Mouse (Mus musculus) ES-E14 (cell line): ENCODE results near the gene Dlx5. TPM values are rescaled to one million over a fixed set of nuclear protein-coding genes. Genes with fewer than 3 reads are reported as not detected.

Experiments
- DNase-seq: peaks from one replicate; pipeline ENCODE4 v3.0.0-alpha.2; 2013; ENCODE audit warnings: low read depth, low spot score
- H3K27ac ChIP-seq: 2 replicates; pipeline ENCODE4 v1.5.1; 2012; ENCODE audit warnings: low read depth, mild to moderate bottlenecking, low read length, moderate library complexity, mixed read lengths; ENCODE audit not compliant: poor library complexity, insufficient read depth, severe bottlenecking
- H3K36me3 ChIP-seq: 2 replicates; pipeline ENCODE4 v1.6.1; 2012; ENCODE audit warnings: mild to moderate bottlenecking, low read length, moderate library complexity, mixed read lengths; ENCODE audit not compliant: control insufficient read depth, poor library complexity, insufficient read depth, severe bottlenecking
- H3K4me1 ChIP-seq, 2 experiments: fragments of 150-350 bp in 1 of 2; sonication (generic) in 1 of 2; 2 replicates each; pipeline ENCODE4 v1.6.1; 2012; ENCODE audit warnings: low read length in 2 of 2, mild to moderate bottlenecking in 1 of 2, mixed read lengths in 1 of 2; ENCODE audit not compliant: control insufficient read depth in 2 of 2, insufficient read depth in 2 of 2, poor library complexity in 1 of 2
- H3K4me3 ChIP-seq, 2 experiments: fragments of 150-350 bp in 1 of 2; sonication (generic) in 1 of 2; 2 replicates each; pipeline ENCODE4 v1.5.1; 2012; ENCODE audit warnings: low read length in 2 of 2, low read depth in 1 of 2, mild to moderate bottlenecking in 1 of 2, mixed read lengths in 1 of 2; ENCODE audit not compliant: insufficient read depth in 1 of 2, poor library complexity in 1 of 2, severe bottlenecking in 1 of 2
- H3K9ac ChIP-seq: 2 replicates; pipeline ENCODE4 v1.6.1; 2012; ENCODE audit warnings: low read depth, mild to moderate bottlenecking, low read length, mixed read lengths; ENCODE audit not compliant: poor library complexity, insufficient read depth, severe bottlenecking
- H3K9me3 ChIP-seq: fragments of 150-350 bp; sonication (generic); 2 replicates; pipeline ENCODE4 v1.6.1; 2012; ENCODE audit warnings: low read depth, mild to moderate bottlenecking, low read length; ENCODE audit not compliant: control insufficient read depth, insufficient read depth
- CHD2 ChIP-seq: IDR thresholded peaks from 2 replicates; pipeline ENCODE4 v1.6.1; 2014; ENCODE audit warnings: mild to moderate bottlenecking, low read depth, low read length, inconsistent platforms
- HCFC1 ChIP-seq: IDR thresholded peaks from 2 replicates; pipeline ENCODE4 v1.6.1; 2012; ENCODE audit warnings: low read length, inconsistent platforms, borderline replicate concordance; ENCODE audit not compliant: insufficient read depth
- MAFK ChIP-seq: IDR thresholded peaks from 2 replicates; pipeline ENCODE4 v1.6.1; 2014; ENCODE audit warnings: mild to moderate bottlenecking, low read depth, low read length, inconsistent platforms; ENCODE audit not compliant: insufficient read depth
- ZC3H11A ChIP-seq: IDR thresholded peaks from 2 replicates; pipeline ENCODE4 v1.6.1; 2012; ENCODE audit warnings: low read depth, mild to moderate bottlenecking, inconsistent platforms, low read length, borderline replicate concordance
- ZNF384 ChIP-seq: IDR thresholded peaks from 2 replicates; pipeline ENCODE4 v1.6.1; 2012; ENCODE audit warnings: low read depth, low read length, inconsistent platforms
- in situ Hi-C, 2 experiments: fragments of 600-800 bp; cut with MboI; formaldehyde crosslinking; loops; one replicate each; pipeline ENCODE4 v1.15.1; 2025; ENCODE audit warnings: low sequenced_read_pairs in 2 of 2, inconsistent platforms in 1 of 2; ENCODE audit not compliant: unreplicated experiment in 2 of 2
- total RNA-seq: library from RNA; depleted of rRNA; stranded (reverse); fragments of 300-350 nt; gene quantifications from 2 replicates; pipeline ENCODE4 v1.2.3, GENCODE M21; 2012

Gene Dlx5
- total RNA-seq, 1 experiment = not detected

DNA sequence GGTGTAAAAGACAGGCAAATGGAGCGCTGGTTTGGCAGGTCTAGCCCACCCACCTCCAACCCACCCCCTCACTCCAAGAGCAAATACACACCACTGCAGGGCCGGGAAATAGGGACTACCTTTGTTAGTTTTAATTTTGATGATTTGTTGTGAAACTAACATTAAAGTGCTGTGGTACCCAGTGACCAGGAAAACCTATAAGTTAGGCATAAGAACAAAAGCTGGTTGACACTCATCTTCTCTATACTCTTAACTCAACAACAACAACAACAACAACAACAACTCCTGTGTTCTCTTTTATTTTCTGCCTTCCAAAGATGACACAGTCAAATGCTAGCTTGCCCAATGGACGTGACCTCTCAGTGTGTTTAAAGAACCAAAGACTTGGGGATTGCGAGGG, 25.0 kb downstream of the Dlx5 start:
- Histone ChIP-seq H3K36me3 (no peaks in the 10 kb centered on the region), H3K4me3 (no peak overlapping the region), H3K4me1 (peaks cover 0 to 2% of the 10 kb centered on the region in 2 experiments; a peak in 1 of 4 replicates), H3K9ac (no peak overlapping the region), H3K27ac (no peak overlapping the region), H3K9me3 (no peaks in the 10 kb centered on the region)
- DNase-seq = no peak
- no peak for TF ChIP-seq ZC3H11A
- TF ChIP-seq CHD2 = no peak
- in situ Hi-C loops = loop anchor here in 1 of 2 experiments (25.0 kb wide), 1 partner anchor 845 kb away; no protein-coding TSS in a partner anchor

DNA sequence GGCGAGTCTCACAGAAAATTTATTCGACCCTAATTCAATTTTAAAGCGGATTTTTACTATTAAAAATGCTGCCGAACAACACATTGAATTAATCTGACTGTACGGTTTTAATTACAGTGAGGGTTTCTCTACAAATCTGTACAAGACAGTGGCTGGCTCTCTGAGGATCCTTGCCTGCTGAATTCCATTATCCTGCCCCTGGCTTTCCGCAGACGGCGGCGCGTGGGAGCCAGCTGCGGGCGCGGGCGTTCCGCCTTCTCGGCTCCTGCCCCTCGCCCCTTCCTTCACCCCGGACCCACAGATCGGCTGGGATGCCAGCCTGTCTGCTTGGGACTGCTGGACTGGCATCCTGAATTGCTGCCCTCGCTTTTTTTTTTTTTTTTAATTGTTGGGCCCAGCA, 25.6 kb downstream of the Dlx5 start:
- Histone ChIP-seq H3K4me1 (peaks cover 0 to 2% of the 10 kb centered on the region in 2 experiments; a peak in 1 of 4 replicates), H3K9ac (no peak overlapping the region), H3K4me3 (no peak overlapping the region), H3K36me3 (no peaks in the 10 kb centered on the region), H3K9me3 (no peaks in the 10 kb centered on the region), H3K27ac (no peak overlapping the region)
- no peak for TF ChIP-seq ZNF384
- no peak for TF ChIP-seq ZC3H11A
- TF ChIP-seq CHD2 = no peak
- no peak for TF ChIP-seq MAFK
- TF ChIP-seq HCFC1 = no peak
- in situ Hi-C loops = loop anchor here in 1 of 2 experiments (25.0 kb wide), 1 partner anchor 844 kb away; no protein-coding TSS in a partner anchor
- no peak for DNase-seq

DNA sequence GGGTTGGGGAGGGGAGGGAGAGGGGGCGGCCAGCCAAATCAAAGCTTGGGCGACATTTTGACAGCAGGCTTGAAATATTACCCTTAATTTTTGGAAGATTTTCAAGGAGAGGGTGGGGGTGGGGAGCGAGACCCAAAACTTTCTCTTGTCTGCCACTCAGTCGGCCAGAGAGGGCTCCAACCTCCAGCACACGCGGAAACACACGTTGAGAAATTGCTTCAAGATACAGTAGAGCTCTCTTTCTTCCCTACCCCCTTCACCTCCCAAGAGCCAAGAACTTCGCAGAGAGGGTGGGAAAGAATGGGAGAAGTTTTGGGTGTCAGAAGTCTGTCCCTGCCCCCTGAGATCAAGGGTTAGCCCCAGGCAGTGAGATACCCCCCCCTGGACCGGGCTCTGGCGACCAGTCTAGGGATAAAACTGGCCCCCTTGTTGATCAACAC, 26.1 kb downstream of the Dlx5 start:
- Histone ChIP-seq H3K4me1 (peaks cover 0 to 2% of the 10 kb centered on the region in 2 experiments; a peak in 1 of 4 replicates), H3K27ac (no peak overlapping the region), H3K9ac (no peak overlapping the region), H3K36me3 (no peaks in the 10 kb centered on the region), H3K4me3 (no peak overlapping the region), H3K9me3 (no peaks in the 10 kb centered on the region)
- TF ChIP-seq ZNF384 (no peak), CHD2 (no peak), ZC3H11A (no peak), HCFC1 (no peak), MAFK (no peak)
- in situ Hi-C loops = loop anchor here in 1 of 2 experiments (25.0 kb wide), 1 partner anchor 843 kb away; no protein-coding TSS in a partner anchor
- DNase-seq = no peak

DNA sequence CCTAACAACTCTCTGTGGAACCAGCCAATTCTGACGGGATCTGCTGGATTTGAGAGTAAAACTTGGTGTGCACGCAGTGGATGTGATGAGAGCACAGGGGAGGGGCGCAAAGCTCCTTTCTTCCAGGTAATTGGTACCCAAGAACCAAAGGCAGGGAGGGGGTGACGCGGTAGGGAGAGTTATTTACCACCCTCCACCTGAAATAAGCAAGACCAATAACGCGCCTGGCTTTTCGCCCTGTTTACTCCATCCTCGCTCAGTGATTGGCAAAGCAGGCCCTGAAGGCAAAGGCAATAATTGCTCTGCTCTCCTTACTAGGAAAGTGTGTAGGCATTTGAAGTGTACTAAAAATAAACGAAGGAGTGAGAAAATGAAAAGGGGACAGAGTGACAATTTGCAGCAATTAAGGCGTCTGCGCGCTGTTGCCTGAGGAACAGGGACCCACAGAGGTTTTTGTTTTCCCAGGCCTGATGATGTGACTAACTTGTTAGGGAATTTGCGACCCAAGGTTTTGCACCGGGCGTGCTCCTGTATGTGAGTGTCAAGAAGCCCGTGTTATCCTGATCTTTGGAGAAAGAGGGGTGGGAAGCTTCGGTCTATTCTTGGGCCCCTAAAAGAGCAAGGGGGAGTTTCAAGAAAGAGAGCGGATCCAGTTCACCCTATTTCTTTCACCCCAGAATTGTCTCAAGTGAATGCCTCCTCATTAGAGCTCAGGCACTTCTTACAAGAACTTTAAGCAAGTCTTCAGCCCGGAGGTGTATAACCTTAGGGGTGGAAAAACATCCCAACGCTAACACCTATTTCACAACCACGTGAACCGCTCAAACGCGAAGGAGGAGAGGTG, 26.8 kb downstream of the Dlx5 start:
- Histone ChIP-seq H3K9me3 (no peaks in the 10 kb centered on the region), H3K9ac (no peak overlapping the region), H3K27ac (no peak overlapping the region), H3K4me1 (peaks cover 0 to 2% of the 10 kb centered on the region in 2 experiments; a peak in 1 of 4 replicates), H3K4me3 (no peak overlapping the region), H3K36me3 (no peaks in the 10 kb centered on the region)
- in situ Hi-C loops = loop anchor here in 1 of 2 experiments (25.0 kb wide), 1 partner anchor 843 kb away; no protein-coding TSS in a partner anchor
- no peak for TF ChIP-seq CHD2
- no peak for TF ChIP-seq ZC3H11A
- TF ChIP-seq MAFK = no peak
- no peak for TF ChIP-seq HCFC1
- no peak for TF ChIP-seq ZNF384
- no peak for DNase-seq
